Mouse (Mus musculus) spleen, postnatal 10 days (tissue): ENCODE measurements at regions not wholly inside any gene's neighbourhood (a gene's known extent, or its start where the extent isn't known, plus 50 kb on each side); places are given as distances from the start of the nearest gene placed in this dataset.

ENCODE experiments used
- DNase-seq, 2 experiments: peaks; one replicate each; pipeline ENCODE4 v3.0.0; 2021 to 2022; ENCODE audit warnings: low spot score in 2 of 2

GRCm38 (mm10) chr4:140402319-140402718, 155.7 kb upstream of the Igsf21 start:
- no peak for DNase-seq

- no peak for DNase-seq
These were observed 155.0 kb upstream of the Igsf21 start for GRCm38 (mm10) chr4:140401632-140402031.

DNA sequence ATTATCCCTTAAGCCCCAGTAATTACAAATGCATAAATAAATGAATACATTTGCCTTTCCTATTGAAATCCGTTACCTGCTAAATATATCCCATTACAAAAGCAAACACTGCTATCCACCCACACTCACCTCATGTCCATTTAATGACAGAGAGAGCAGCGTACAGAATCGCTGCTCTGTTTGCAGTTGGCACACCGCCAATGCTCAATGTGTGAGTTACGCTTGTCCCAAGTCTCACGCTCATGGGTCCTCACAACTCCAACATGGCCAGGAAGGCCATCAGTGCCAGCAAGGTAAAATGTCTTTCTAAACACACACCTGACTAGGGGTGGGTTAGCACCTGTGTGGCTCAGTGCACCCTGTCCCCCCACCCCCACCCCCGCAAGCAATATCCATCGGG, 150.0 kb upstream of the Igsf21 start:
- no peak for DNase-seq

DNA sequence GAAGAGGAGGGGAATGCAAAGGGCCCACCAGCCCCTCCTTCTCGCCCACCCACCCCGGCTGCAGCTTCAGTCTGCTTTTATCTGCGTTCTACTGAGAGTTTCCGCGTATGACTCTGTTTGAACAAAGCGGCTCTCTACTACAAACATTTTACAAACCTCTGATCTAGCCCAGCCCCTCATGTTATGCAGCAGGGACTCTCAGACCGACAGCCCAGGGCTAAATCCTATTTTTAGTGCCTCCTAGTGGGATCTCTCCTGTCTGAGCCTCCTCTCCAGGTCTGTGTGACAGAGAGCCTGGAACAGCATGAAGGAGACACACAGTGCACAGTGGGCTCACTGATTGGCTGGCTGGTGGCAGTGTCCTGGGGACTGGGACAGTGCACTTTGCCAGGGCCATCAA, 145.7 kb upstream of the Igsf21 start:
- DNase-seq, result no peak

DNA sequence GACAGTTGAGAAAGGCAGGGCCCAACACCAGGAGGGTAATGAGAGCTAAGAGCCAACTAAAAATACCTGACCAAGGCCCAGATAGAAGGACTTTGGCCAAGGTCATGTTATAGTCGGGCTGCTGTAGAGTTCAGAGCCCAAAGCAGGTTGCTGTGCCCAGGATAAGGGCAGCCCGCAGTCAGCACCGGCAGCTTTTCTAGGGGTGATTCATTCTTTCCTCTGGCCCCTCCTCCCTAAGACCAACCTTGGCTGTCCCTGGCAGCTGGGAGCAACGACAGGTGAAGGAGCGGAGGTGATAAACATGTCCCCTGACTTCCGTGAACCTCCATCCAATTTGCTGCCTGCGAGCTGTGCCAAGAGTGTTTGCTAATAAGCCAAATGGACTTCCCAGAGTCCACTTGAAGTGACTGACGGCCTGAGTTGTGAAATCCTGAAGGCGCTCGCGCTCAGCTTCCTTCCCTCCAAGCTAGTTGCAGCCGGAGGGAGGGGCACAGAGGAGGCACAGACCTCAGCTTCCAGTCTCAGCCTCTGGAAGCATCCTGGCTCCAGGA, 144.2 kb upstream of the Igsf21 start:
- no peak for DNase-seq

DNA sequence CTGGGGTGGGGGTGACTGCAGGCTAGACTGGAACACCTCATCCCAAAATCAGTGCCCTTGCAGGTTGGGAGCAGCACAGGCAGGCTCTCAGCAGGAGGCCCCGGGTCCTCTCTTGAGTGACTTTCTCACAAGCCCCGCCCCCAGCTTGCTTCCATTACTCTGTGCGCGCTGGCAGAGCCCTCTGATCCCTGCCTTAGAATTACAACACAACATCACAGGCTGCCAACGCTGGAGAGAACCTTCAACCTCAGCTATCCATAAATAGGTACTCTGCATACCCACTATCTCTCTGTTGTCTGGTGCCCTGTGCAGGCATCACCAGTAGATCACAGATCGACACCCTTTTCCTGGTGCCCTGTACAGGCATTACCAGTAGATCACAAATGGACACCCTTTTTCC, 139.1 kb upstream of the Igsf21 start:
- no peak for DNase-seq

DNA sequence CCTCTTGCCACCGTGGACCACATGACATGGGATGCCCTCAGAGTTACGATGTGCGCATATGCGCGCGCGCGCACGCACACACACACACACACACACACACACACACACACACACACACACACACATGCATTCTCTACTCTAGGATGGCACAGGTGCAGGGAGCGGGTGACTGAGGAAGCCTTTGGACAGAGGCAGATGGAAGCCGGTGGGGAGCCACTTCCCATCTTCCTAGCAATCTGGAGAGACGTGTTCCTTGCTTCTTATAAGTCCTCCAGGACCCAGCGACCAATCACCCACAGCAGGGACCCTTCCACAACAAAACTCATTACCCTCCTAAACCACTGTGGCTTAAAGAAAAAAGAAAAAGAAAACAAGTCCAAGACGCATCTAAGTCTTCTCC, 138.6 kb upstream of the Igsf21 start:
- no peak for DNase-seq

DNA sequence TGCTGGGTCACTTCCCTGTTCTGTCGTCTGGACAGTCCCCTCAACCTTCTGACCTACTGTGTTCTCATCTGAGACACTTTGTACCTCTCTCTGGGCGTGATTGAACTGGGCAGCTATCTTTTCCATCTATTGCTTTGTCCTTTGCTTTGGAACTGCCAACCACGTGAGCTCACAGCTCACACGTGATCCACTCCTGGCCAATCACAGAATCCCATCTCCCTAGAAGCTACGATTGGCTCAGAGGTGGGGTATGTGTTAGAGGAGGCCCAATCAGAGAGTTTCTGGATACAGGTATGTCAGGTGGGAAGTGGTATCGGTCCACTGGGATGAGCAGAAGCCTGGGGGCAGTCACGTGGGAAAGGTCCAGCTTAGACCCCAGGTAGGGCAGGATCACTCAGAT, 137.0 kb upstream of the Igsf21 start:
- DNase-seq, result no peak

- no peak for DNase-seq
These were observed 134.1 kb upstream of the Igsf21 start for GRCm38 (mm10) chr4:140380733-140381132.

DNA sequence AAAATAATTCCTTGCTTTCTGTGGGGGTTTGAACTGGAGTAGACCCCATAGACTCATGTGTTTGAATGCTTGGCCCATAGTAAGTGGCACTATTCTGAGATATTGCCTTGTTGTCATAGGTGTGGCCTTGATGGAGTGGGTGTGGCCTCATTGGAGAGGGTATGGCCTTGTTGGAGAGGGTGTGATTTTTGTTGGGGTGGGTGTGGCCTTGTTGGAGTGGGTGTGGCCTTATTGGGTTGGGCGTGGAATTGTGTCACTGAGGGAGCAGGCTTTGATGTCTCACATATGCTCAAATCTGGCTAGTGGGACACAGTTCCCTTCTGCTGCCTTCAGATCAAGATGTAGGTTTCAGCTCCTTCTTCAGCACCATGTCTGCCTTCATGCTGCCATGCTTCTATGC, 131.4 kb upstream of the Igsf21 start:
- no peak for DNase-seq

DNA sequence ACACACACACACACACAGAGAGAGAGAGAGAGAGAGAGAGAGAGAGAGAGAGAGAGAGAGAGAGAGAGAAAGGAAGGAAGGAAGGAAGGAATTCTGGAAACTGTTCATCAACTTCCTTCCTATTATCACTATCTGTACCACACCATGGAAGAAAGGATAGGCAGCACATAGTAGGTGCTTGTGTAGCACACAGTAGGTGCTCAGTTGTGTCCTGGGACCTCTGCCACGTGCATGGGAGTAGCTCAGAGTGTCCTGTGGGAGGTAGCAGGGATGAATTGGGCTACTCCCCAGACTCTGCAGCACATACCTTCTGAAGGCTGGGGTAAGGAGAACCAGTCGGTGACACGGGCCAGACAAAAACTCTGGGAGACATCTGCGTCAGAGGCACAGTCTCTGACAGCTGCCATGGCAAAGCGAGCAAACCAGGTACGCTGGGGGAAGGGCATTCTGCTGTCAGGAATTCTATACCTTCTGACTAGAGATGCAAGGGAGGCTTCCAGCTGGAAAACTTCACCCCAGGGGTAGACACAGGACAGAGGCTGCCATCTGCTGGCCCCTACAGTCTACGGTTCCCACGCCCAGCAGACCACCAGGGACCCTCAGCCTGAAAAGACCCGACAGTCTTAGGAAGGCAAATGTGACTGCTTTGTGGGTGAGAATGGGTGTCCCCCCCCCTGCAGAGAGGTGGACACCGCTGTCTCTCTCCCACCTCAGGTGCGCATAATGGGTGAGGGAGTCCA, 126.2 kb upstream of the Igsf21 start:
- DNase-seq, result no peak

GRCm38 (mm10) chr4:140371426-140372213, 125.0 kb upstream of the Igsf21 start:
- DNase-seq, result no peak

DNA sequence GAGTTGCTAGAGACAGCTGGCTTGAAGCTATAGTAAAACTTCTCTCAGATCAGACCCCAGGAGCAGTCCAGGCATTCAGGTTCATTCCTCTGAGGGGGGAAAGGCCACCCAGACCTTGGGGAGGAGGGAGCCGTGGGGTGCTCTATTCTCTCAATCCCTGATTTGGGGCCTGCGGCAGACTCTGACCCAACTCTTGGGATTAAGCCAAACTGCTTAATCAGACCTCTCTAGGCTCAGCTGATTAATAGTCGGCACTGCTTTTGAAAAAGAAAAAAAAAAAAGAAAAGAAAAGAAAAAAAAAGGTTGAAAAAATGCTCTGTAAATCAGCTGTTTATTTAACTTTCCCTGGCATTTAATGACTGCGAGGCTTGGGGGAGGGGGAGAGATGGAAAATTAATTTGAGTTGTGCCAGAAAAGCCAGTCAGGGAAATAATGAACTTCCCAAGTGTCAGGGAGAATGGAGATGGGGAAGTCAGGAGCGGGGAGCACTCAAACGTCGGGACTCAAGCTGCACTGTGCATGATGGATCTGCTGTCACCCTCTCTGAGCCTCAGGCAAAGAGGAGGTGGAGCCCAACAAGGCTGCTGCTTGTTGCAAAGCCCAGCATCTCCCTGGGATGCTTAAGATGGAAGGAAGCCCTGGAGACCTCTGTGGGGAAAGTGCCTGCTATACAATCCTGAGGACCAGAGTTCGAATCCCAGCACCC, 120.5 kb upstream of the Igsf21 start:
- DNase-seq, result no peak

GRCm38 (mm10) chr4:140358846-140359245, 112.3 kb upstream of the Igsf21 start:
- DNase-seq, result no peak

- DNase-seq, result peak; percentile 6 to 66
These were observed 111.5 kb upstream of the Igsf21 start for GRCm38 (mm10) chr4:140358103-140358502.

DNA sequence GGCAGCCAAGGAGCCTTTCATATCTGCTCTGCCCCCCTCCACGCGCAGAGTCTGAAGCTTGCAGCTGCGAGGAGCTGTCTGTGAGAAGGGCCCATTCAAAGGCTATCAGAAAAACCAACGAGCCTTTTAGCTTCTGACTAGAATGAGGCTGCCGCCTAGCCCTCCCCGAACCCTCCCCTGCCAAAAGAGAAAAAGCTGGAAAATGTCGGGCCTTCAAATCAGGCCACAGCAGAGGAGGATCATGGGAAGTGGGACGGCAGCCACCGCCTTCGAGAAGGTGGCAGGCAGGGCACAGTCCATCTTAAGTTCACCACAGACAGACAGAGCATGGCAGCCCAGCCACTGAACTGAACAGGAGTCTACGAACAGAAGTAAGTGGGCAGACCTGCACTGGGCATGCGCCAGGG, 108.6 kb upstream of the Igsf21 start:
- DNase-seq, result no peak

- DNase-seq, result no peak
These were observed 102.2 kb upstream of the Igsf21 start for GRCm38 (mm10) chr4:140348802-140349201.

GRCm38 (mm10) chr4:140330138-140330537, 83.6 kb upstream of the Igsf21 start:
- no peak for DNase-seq

DNA sequence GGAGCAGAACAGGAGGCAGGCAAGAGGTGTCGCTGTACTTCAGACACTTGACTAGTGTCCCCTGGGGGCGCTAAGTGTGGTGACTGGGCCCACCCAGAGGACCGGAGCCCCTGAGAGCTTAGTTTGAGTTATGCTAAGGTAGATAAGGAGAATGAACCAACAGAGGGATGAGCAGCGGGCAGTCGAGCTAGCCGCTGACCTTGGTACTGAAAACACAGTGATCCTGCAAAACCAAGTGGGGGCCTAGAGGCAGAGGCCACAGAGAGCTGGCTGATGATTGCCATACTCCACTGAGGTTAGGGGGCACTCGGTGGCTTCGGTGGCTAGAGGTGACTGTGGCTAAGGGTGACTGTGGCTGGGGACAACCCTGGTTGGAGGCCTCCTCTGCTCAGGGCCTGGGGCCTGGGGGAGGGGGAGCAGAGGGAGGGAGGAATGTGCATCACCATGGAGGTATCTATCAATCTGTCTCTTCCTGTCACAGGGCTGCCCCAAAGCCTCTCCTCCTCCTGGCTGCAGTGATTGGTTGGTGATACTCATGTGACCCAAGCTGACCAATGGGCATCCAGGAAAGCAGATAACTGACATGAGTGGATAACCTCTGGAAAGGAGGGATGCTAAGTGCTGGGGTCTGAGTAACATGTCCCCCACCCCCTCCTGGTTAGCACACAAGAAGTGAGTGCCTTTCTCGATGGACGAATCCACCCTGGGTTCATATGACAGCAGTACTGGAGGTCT, 80.3 kb upstream of the Igsf21 start:
- DNase-seq, result no peak

- DNase-seq, result no peak
These were observed 79.1 kb upstream of the Igsf21 start for GRCm38 (mm10) chr4:140325677-140326052.

DNA sequence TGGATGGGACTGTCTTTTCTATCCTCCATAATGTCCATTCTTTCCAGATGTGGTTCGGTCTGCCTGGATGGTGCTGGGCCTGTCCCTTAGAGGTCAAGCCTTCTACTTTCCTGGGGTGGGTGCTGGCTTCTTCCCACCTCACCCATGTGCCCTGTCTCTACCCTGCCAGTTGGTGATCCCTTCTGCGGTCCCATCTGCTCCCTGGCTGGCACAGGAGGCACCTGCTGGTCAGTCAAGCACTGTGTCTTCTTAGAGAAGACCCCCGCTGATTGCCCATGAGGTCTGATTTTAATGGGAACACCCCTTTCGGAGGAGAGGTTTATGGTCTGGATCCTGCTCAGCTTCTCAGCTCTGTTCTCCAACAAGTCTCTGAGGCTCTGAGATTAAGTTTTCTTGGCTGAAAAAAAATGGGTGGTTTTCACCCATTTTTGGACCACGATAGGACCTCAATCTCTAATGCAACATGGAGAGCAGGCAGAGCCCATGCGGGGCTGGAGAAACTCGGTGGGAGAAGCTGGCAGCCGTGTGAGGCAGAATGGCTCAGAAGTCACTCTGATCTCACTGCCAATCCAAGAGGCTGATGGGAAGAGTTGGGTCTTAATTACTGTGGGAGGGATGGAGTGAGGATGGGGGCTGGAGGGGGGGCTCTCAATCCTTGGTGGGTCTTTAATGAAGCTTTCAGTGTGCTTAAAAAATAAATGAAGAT, 78.5 kb upstream of the Igsf21 start:
- DNase-seq, result no peak
